Mouse (Mus musculus): ENCODE measurements at regions not wholly inside any gene's neighbourhood (a gene's known extent, or its start where the extent isn't known, plus 50 kb on each side); places are given as distances from the start of the nearest gene placed in this dataset.

DNA sequence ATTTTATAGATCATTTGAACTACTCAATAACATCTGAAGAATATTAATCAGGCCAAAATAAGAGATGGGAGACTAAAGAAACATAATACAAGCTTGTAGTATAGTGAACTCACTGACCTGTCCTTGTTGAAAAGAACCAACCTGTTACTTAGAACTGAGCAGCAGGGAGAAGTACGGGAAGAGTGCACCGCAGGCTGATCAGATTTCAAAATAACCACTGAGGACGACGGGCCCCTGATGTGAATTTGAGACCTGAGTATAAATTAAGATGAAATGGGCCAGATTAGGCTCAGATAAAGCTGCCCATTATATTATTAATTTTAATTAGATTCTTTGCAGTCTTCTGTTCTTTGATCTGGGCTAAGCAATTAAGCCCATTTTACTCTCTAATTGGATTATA lies 391.2 kb upstream of the Tyrp1 start:
- no peak for DNase-seq (ENCODE audit: low spot score in 2 of 2)

DNA sequence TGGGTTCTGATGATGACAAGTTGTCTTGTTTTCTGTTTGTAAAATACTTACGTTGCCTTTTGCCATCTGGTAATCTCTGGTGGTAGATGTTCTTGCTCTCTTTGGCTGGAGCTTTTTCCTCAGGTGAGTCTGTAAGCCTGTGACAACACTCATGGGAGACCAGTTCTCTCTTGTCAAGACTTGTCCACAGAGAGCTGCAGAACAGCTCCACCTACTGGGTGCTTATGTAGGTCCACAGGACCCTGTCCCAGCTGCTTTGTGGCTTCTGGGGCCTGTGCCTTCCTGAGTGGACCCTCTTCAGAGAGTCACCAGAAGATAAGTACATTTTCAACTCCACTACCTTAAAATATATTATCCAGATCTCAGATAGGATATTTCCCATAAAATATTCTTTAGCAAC lies 370.3 kb upstream of the Tyrp1 start:
- no peak for DNase-seq (ENCODE audit: low spot score in 2 of 2)

DNA sequence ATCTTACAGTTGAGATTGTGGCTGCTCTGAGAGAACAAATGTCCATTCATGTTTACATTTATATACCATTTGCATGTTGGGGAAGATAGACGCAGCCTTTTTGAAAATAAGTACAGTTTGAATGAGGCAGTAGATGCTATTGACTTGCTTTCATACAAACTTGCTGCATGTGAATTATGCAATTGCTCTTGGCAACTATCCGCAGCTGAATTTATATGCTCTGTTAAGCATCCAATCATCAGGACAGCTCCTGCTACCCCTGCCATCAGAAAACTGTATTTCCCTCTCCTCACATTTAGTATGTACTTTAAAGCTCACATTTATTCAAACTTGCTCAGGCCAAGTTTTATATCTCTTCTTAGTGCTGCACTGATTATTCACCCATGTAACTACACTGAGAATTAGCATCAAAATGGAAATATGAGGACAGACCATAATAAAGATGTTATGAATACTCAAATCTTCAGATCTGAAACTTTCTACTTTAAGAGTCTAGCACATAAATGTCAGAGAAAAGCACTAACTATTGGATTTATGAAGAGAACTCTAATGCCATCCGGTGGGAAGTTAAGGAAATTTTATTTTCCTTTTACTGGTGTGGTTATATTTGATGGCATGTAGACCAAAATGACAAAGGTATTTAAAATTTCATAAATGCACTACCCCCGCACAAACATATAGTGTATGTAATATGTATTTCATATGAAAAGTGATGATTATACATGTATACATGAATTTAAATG lies 358.0 kb upstream of the Tyrp1 start:
- no peak for DNase-seq (ENCODE audit: low spot score in 2 of 2)

DNA sequence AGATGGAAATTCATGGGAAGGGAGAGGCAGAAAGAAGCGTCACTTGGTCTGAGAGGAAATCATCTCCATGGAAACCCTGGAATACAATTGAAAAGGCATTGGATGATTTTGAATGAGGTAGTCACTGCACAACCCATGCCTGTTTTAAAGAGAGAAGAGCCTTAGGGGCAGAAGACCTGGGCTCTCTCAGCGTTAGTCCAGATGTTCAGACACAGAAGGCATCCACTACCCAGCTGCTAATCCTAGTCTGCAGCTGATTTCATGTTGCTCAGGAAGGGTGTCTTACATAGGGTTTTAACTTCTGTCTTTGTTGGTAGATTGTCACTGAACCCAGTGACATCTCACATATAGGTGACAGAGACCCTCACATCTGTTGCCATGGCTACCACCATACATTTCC lies 318.8 kb upstream of the Tyrp1 start:
- no peak for DNase-seq (ENCODE audit: low spot score in 2 of 2)

DNA sequence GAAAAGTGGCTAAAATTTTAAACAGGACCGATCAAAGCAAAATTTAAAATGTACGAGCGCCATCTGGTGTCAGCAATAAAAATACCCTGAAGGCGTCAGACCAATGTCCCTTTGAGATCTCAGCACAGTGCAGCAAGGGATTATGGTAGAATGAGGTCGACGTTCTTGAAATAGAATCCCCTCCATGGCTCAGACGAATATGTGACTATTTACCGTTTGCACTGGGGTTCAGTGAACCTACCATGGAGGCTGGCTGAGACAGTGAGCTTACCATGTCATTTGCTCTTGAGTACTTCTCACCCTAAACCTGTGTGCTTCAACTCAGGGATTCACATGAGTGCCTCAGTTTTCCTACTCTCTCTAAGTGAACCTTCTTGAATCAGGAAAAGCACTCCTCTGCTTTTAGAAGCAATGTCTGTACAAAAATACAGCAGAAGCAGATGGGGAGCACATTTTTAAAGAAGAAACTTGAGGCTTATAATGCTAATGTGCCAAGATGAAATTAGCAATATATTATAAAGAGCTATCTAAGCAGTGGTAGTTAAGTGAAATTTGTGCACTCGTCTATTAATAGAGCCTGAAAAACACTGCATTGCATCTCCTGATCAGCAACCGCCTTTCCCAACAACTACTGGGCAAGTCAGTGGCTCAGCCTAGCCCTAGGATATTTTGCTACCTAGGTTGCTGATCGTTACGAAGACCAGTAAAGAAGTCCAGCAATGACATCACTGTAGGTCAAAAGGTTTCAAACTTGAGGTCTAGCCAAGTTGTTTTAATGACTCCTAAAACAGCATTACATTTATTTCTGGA lies 316.2 kb upstream of the Tyrp1 start:
- DNase-seq (ENCODE audit: low spot score in 2 of 2) = peak; percentile 27 to 70

DNA sequence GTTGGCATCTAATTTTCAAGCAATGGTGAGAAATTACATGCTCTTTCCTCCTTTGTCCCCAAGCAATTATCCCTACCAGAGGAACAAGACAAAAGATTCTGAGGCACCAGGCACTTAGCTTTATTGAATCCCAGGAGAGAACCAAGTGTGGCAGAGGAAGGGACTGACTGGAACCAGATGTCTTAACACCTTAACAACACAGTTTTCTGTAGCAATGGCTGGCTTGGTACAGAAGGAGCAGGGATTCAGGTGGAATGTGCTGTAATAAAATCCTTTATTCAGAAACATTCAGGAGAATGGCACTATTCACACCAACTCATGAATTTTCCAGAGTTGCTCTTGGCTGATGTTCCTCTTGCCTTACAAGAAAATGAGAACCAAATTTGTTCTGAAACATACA lies 315.3 kb upstream of the Tyrp1 start:
- no peak for DNase-seq (ENCODE audit: low spot score in 2 of 2)

DNA sequence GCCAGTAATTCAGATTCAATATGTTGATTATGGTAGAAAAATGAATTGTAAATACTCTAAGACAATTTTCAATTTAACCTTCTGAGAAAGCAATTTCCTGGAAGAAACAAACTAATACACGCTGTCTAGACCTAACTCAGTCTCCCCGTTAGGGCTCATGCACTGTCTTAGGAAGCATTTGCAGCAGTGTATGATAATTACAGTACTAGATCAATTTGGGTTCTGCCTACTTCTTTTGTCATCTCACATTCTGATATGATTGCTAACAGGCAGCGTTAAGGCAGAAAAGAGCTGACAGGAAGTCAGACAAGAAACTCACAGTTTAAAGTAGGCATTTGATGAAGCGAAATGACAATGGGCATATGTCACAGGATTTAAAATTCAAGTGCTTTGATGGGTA lies 294.1 kb upstream of the Tyrp1 start:
- no peak for DNase-seq (ENCODE audit: low spot score in 2 of 2)

DNA sequence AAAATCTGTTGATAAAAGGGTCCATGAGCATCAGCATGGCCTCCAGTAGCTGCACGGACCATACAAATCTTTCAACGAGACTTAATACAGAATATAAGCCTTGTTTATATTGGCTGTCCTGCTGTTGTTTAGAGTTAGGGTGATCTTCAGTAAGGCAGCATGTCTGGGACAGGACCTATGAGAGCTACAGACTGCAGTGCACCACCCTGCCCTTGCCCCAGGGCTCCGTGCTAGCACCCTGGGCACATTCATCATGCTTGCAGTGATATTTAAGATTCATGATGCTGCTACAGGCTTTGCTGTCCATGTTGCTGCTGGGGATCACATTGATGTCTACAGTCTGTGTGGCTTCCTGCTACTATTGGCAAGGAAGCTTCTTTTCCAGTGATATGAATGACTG lies 288.8 kb upstream of the Tyrp1 start:
- no peak for DNase-seq (ENCODE audit: low spot score in 2 of 2)

DNA sequence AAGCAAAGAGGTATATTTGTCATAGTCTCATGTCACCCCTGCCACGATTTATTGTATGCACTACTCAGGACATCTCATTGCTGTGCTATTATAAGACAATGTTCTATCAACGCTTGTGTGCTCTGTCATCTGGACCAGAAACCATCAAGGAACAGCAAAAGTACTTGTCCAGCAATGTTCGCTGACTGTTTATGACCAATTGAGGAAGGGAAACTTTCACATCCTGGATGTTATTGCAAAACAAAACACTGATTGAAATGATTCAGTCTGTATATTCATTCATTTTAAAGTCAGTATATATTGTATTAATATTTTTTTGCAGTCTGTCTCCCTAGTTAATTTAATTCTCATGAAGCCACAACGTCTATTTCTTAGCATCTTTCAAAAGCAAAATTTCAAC lies 244.5 kb upstream of the Tyrp1 start:
- no peak for DNase-seq (ENCODE audit: low spot score in 2 of 2)

DNA sequence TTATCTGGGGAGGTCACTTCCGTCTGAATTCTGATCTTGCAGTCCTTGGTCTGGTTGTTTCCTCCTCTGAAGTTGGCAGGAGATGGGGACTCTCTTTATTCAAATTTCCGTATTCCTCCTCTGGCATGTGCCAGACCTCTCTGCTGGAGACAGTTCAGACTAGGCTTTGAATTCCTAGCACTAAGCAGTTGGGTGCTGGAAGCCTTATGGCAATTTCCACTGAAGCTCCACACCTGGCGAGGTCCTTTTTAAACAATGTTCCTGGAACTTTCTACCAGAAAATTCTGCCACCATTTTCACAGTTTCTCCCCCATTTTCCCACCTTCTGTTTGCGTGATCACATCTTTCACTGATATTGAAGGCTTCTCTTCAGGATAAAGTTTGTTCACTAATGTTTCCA lies 205.7 kb upstream of the Tyrp1 start:
- no peak for DNase-seq (ENCODE audit: low spot score in 2 of 2)

DNA sequence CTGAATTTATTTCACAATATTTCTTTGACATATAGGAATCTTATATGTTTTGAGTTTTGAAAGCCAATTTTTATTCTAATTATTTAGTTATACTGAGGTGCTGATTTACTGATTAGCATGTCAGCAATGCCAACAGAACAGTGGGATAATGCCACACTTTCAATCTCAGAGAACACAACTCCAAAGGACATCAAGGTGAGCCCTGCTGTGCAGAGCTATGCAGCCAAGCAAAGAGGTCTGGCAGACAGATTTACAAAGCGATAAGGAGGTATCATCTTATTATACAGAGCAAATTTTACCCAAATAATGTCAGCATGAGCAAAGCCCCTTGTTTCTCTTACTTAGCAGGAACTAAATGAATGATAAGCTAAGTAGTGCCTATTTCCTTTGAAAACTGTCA lies 204.7 kb upstream of the Tyrp1 start:
- no peak for DNase-seq (ENCODE audit: low spot score in 2 of 2)

DNA sequence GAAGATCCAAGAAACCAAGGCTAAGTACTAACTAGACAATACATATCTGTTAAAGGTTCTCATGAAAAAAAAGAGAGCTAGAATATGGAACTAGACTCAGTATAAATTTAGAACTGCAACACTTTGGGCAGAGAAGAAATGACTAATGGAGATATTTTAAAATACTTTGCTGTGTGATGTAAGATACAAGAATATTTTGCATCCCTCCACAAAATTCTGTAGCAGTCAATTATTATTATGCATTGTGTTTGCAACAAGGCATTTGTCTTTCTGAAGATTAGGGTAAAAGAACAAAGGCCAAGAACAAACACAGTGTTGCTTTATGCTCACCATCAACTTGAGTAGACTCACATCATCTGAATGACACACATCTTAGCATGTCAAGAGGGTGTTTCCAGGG lies 203.7 kb upstream of the Tyrp1 start:
- DNase-seq (ENCODE audit: low spot score in 2 of 2) = no peak

DNA sequence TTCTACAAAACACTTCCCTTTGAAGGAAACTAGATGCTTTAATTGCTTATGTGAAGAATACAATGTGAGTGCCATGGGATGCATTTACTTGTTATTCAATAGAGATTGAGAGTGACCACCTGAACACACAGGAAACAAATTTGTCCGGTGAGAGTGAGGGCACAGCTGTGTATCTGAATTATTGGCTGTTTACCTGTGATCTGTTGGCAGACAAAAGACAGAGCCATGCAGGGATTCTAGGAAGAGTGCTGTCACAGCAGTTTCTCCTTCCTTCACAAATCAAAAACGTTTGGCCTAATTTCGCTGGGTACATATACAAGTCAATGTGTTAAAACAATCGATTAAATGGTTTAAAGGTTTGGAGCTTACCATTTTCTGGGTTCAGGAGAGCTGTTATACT lies 202.9 kb upstream of the Tyrp1 start:
- DNase-seq (ENCODE audit: low spot score in 2 of 2) = no peak

DNA sequence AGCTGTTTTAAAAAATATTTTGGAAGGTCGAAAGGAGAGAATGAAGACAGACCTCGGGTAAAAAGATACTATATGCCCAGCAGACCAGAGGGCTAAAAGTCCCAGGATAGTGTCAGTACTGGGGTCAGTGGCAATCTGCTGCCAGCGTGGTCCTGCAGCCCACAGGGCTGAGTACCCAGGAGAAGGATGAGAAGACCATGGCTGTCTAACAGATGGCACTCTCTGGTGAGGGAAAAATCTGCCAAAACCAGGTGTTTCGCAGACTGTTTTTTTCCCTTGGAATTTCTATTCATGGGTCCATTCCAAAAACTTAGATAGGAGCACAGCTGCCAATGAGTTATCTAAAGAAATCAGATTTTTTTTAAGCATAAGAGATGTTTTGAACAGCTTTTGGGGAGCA lies 202.5 kb upstream of the Tyrp1 start:
- DNase-seq (ENCODE audit: low spot score in 2 of 2) = no peak

DNA sequence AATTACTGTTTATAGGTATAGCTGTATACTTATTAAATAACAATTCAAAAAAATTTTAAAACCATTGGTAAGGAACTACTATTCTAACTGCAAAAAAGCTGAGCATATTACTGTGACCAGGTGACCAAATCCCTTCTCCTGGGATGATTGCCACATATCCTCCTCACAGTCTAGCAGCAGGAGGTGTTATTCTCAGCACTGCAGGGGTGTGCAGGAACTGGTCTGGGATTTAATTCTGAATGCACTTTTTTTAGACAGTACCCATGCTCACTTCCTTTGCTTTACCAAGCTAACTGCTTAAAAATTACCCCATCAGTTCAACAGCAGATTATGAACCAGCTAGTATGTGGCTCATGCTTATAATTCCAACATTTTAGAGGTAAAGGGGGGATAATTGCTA lies 195.5 kb upstream of the Tyrp1 start:
- DNase-seq (ENCODE audit: low spot score in 2 of 2) = no peak
